Mouse (Mus musculus) layer of hippocampus, postnatal 14 days (tissue): ENCODE data around the gene Hoxc5. TPM values are rescaled to one million over a fixed set of nuclear protein-coding genes. Genes with fewer than 3 reads are reported as not detected.

Experiments used
- microRNA-seq, 2 experiments: library from miRNA; unstranded; fragments of <30 nt; microRNA quantifications; one replicate each; pipeline ENCODE4 v1.2.0; 2021
- total RNA-seq, 2 experiments: library from RNA; stranded (reverse); gene quantifications; 2 replicates each; pipeline ENCODE4 v1.2.3; 2021

The Hoxc5 gene
- total RNA-seq, 2 experiments from 2014 or later, result not detected

Small RNAs within 50 kb of the gene (microRNA-seq; reads per million reads assigned to microRNA genes)
- gene Mir196a-2 (0 to 1.1 reads per million in 2 experiments), gene Mir615 (0 to 1.1 reads per million in 2 experiments)

Other genes with a start within 250 kb of the Hoxc5 start
- 10 to 100 TPM; 66.9 to 69.6 TPM for gene Calcoco1, start 245.3 kb upstream of the Hoxc5 start, total RNA-seq
- not detected for gene Hoxc13, start 46.3 kb upstream of the Hoxc5 start, total RNA-seq
- gene Hoxc12, start 30.7 kb upstream of the Hoxc5 start, total RNA-seq, result not detected
- not detected for gene Hoxc11, start 13.0 kb upstream of the Hoxc5 start, total RNA-seq
- not detected for gene Hoxc10, start 647 bp upstream of the Hoxc5 start, total RNA-seq
- gene Hoxc9, start 9.0 kb downstream of the Hoxc5 start, total RNA-seq, result not detected
- gene Hoxc8, start 23.2 kb downstream of the Hoxc5 start, total RNA-seq, result not detected
- not detected for gene Hoxc6, start 30.8 kb downstream of the Hoxc5 start, total RNA-seq
- gene Hoxc4, start 51.5 kb downstream of the Hoxc5 start, total RNA-seq, result not detected
- gene Smug1, start 199.6 kb downstream of the Hoxc5 start, total RNA-seq, result 10 to 100 TPM; 14.5 to 15.4 TPM